Mouse (Mus musculus) heart, postnatal 0 days (tissue): Measurements from ENCODE around the gene Lrrc23.

Source experiments
- CTCF ChIP-seq: IDR thresholded peaks from 2 replicates; pipeline ENCODE4 v1.5.1; 2016; ENCODE audit warnings: antibody characterized with exemption, control low read depth, low read depth
- EP300 ChIP-seq: IDR thresholded peaks from 2 replicates; pipeline ENCODE4 v1.6.1; 2016; ENCODE audit warnings: antibody characterized with exemption, low read depth

- no peak for TF ChIP-seq CTCF
- TF ChIP-seq EP300, result no peak
Measured at GRCm38 (mm10) chr6:124732476-124733370, 46.8 kb downstream of the Lrrc23 start.
